Mouse (Mus musculus) inflammation-experienced regulatory T-cells, adult 6 months (primary cell): ENCODE results near the gene Olfr1475. TPM values are rescaled to one million over a fixed set of nuclear protein-coding genes. Genes with fewer than 3 reads are reported as not detected.
"Not testable (repeated sequence)": the region's sequence is repeated elsewhere in the genome, so short reads cannot be mapped to it uniquely, and the experiment has no call there.

Source experiments
- ATAC-seq: one replicate; pipeline ENCODE4 v1.8.0; 2017
- polyA plus RNA-seq, 3 experiments: library from polyadenylated mRNA; unstranded; fragments of 100-300 nt; shearing (Covaris generic); gene quantifications; one replicate each; pipeline ENCODE4 v1.2.1; 2017

The Olfr1475 gene
- not detected for polyA plus RNA-seq

- no peak for ATAC-seq
Observed at GRCm38 (mm10) chr19:13480096-13480495, at the start of gene Olfr1475. Olfr1475 (minus strand) TSS chr19:13480196.

DNA sequence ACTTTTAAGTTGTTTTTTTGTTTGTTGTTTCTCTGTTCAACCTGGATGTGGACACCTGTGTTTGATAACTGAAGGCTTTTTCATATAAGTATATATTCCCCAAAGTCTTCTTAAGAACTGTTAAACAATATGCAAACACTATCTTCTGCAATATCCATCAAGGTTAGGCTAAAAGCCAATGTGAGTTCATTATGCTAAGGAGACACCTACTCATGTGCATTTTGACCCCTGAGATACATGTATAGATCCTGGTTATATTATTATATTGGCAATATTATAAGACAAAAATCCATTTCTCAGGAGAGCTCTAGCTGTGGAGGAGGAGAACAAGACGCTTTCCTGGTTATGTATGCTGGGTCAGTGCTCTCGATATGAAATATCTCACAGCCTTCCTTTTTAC is 47.6 kb upstream of the Olfr1475 start, which contains the start of gene Olfr1480:
Olfr1480 (plus strand) TSS at position 301 of the 400 bp plus-strand sequence.
- no peak for ATAC-seq

DNA sequence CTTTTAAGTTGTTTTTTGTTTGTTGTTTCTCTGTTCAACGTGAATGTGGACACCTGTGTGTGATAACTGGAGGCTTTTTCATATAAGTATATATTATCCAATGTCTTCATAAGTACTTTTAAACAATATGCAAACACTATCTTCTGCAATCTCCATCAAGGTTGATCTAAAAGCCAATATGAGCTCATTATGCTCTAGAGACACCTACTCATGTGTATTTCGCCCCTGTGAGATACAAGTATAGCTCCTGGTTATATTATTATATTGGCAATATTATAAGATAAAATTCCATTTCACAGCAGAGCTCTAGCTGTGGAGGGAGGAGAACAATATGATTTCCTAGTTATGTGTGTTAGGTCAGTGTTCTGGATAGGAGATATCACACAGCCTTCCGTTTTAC is 20.2 kb upstream of the Olfr1475 start, which contains the start of gene Olfr1477:
Olfr1477 (plus strand) TSS at position 301 of the 400 bp plus-strand sequence.
- no peak for ATAC-seq

- not testable (repeated sequence) for ATAC-seq
Observed at GRCm38 (mm10) chr19:13469265-13469664, 10.7 kb downstream of the Olfr1475 start, which contains the start of gene Olfr1474. Olfr1474 (plus strand) TSS chr19:13469565.

DNA sequence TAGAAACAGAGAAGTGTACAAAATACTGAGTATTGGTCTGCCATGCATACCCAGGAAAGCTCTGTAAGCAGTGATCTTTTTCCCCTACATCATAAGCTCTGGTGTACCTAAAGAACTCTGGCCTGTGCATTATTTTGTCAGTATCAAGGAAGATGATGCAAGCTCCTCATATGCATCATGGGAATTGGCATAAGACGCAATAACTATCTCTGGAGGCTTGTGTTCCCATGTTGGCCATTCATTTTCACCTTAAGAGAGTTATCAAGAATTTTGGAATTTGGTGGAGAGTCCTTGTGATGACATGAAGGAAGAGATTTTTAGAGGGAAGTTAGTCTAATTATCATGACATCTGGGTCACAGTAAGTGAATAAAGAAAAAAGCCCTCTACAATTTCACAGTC is 24.0 kb downstream of the Olfr1475 start, which contains the start of gene Olfr1472:
Olfr1472 (minus strand) TSS at position 101 of the 400 bp plus-strand sequence.
- ATAC-seq, result no peak

GRCm38 (mm10) chr19:13443109-13443508 is 36.9 kb downstream of the Olfr1475 start, which contains the start of gene Olfr1471:
Olfr1471 (plus strand) TSS chr19:13443409.
- ATAC-seq, result not testable (repeated sequence)

Other genes with a start within 250 kb of the Olfr1475 start
- not detected for gene Olfr1463, start 248.9 kb downstream of the Olfr1475 start, polyA plus RNA-seq
- gene Olfr1465, start 164.7 kb downstream of the Olfr1475 start, polyA plus RNA-seq, result not detected
- not detected for gene Olfr1466, start 141.3 kb downstream of the Olfr1475 start, polyA plus RNA-seq
- gene Olfr1467, start 118.0 kb downstream of the Olfr1475 start, polyA plus RNA-seq, result not detected
- gene Olfr1469, start 72.3 kb downstream of the Olfr1475 start, polyA plus RNA-seq, result not detected
- not detected for gene Olfr1471, start 36.8 kb downstream of the Olfr1475 start, polyA plus RNA-seq
- not detected for gene Olfr1472, start 24.1 kb downstream of the Olfr1475 start, polyA plus RNA-seq
- gene Olfr1474, start 10.6 kb downstream of the Olfr1475 start, polyA plus RNA-seq, result not detected
- gene Olfr1477, start 20.4 kb upstream of the Olfr1475 start, polyA plus RNA-seq, result under 1 TPM in 1 of 3 experiments, not detected in 2; 0.16 TPM
- gene Olfr1480, start 47.7 kb upstream of the Olfr1475 start, polyA plus RNA-seq, result not detected
- not detected for gene Olfr1484, start 103.3 kb upstream of the Olfr1475 start, polyA plus RNA-seq
- gene Olfr1487, start 137.2 kb upstream of the Olfr1475 start, polyA plus RNA-seq, result not detected
- gene Olfr1489, start 151.4 kb upstream of the Olfr1475 start, polyA plus RNA-seq, result not detected
- not detected for gene Olfr1490, start 170.9 kb upstream of the Olfr1475 start, polyA plus RNA-seq
- gene Olfr1491, start 217.1 kb upstream of the Olfr1475 start, polyA plus RNA-seq, result not detected
- gene Olfr1493-ps1, start 243.1 kb upstream of the Olfr1475 start, polyA plus RNA-seq, result not detected